Mouse (Mus musculus): Measurements from ENCODE around the gene Ccdc125.
"Not testable (repeated sequence)": the region's sequence is repeated elsewhere in the genome, so short reads cannot be mapped to it uniquely, and the experiment has no call there.

Gene Ccdc125

DNA sequence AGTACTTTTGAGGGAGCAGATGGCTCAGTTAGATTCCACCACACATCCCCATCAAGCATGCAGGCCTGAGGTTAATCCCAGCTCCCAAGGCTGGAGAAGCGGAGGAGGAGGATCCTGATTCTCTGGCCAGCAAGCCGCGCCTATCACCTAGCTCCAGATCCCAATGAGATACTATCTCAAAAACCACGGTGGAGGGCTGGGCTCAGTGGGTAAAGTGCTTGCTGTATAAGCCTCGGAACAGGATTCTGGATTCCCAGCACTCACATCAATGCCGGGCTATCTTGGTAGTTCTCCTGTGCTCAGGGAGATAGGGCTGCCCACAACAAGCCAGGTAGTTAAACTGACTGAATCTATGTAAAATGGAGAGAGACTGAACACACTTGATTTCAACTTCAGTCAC lies 46.0 kb downstream of the Ccdc125 start:
- no peak for DNase-seq (ENCODE audit: low spot score in 2 of 2)

DNA sequence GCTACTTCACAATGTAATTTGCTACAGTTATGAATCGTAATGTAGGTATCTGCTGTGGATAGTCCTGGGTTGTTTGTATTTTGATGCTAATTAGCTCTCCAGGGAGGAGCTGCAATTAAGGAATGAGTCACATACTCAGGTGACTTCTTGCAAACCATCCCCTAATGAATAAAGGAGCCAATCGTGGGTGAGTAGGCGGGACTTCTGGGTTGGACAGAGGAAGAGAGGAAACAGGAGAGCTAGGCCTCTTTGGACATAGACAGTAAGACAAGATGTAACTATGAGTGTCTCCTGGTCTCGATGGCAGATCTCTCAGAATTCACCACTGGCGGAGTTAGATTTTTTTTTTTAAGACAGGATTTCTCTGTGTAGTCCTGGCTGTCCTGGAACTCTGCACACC lies 52.1 kb downstream of the Ccdc125 start:
- no peak for DNase-seq (ENCODE audit: low spot score in 2 of 2)

DNA sequence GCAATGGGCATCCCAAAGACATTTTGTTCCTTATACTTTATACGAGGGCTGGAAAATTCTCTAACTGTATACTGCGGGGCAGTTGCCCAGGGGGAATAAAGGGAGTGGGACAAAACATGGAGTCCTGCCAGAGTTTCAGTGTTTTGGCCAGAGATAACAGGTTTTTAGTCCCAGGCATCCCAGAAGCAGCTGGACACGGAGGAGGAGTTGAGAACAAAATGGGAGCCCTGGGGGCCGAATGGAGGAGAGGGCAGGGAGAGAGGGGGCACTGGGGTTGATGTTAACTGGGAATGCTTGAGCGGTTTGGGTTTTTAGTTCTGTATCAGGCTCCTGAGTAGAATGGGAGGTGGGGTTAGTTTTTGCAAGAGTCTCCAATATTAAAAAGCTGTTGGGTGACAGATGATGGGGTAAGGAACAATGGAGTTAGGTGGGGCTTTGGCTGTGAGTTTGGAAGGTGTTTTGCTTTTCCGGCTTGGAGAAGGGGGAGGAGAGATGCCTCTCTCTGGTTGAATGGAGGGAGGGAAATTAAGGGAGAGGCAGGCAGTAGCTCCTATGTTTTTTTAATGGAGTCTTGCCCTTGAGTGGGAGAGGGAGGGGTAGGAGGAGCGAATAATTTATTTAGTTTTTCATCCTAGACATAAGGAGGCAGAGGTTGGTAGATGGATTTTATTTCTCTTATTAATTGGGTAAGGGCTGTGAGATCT lies 54.7 kb downstream of the Ccdc125 start:
- no peak for DNase-seq (ENCODE audit: low spot score in 2 of 2)

DNA sequence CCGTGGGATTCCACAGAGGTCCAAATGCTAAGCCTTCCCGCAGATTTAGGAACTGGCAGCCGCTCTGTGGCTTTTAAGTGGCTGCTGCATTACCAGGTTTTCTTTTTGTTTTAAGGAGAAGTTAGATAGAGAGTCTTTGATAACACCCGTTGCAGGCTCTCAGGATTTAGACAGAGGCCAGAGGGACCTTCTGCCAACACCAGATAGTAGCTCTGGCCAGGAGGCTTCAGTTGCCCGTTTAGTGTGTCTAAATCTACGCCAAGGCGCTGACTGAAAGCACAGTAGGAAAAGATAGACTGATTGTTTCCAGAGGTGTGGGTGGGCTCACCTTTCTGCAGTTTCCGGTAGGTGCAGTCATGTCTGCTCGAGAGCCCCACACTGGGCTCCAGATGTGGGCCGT lies 55.7 kb downstream of the Ccdc125 start:
- DNase-seq (ENCODE audit: low spot score in 2 of 2), result no peak

DNA sequence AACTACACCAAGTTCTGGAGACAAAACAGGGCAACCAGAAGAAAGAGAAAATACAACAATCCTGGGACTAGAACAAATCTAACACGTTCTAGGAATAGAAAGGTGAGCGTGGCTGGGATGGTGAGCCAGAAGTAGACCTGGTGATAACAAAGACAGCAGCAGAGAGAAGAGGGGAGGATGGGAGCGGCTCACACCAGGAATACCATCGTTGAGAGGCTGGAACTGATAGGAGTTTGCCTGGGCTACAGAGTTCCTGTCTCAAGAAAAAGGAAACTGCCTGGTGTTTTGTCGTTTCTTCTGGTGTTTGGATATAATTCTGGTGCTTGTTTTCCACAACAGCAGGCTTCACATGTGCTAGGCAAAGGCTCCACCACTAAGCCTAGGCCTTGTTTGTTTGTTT lies 58.6 kb downstream of the Ccdc125 start:
- no peak for DNase-seq (ENCODE audit: low spot score in 2 of 2)

DNA sequence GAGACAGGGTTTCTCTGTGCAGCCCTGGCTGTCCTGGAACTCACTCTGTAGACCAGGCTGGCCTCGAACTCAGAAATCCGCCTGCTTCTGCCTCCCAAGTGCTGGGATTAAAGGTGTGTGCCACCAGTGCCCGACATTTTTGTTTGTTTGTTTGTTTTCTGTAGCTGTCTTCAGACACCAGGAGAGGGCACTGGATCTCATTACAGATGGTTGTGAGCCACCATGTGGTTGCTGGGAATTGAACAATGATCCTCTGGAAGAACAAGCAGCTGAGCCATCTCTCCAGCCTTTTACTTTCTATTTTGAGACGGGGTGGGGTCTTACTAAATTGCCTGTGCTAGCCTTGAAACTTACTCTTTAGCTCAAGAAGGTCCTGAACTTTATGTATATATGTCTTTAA lies 59.0 kb downstream of the Ccdc125 start:
- not testable (repeated sequence) for DNase-seq (ENCODE audit: low spot score in 2 of 2)

DNA sequence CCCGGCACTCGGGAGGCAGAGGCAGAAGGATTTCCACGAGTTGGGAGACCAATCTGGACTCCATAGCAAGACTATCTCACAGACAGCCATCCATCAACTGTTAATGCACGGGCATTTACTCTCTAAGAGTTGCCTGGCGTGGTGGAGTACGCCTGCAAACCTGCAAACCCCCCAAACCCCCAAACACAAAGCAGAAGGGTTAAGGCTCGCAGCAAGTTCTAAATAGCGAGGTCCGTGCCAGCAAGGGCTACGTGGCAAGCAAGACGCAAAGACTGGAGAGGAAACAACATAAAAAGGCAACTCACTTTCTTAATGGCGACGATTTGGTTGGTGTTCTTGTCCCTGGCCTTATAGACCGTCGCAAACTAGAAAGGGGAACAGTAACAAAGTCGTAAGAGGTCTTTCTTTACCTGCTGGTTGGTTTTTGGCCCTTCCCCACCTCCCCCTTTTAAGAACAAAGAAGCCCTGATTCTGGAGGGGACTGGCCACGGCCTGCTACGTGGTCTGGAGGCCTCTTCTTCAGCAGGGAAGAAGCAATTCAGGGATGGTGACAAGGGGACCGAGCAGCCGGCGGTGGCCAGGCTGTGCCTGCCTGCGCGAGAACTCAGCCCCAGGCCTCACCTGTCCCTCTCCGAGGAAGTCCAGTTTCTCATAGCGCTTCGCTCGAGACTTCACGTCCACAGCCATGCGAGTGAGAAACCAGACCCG lies 60.8 kb downstream of the Ccdc125 start:
- no peak for DNase-seq (ENCODE audit: low spot score in 2 of 2)

DNA sequence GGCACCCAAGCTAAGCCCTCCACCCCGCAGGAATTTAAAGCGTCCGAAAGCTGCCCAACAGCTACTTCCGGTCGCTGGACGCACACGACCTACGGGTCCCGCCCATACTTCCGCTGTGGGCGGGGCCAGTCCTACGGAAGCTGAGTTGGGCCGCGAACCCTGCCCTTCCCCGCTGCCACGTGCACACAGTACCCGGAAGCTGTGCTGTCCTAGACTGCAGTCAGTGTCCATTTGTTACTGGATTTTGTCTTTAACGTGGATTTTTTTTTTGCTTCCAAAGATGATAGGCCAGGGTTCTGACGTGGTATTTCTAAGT lies 61.3 kb downstream of the Ccdc125 start, which contains the start of gene Cdk7:
Gene Cdk7 (minus strand): TSS at position 79 of the 316 bp plus-strand sequence.
- DNase-seq (ENCODE audit: low spot score in 2 of 2), result peak; percentile 81 to 86

DNA sequence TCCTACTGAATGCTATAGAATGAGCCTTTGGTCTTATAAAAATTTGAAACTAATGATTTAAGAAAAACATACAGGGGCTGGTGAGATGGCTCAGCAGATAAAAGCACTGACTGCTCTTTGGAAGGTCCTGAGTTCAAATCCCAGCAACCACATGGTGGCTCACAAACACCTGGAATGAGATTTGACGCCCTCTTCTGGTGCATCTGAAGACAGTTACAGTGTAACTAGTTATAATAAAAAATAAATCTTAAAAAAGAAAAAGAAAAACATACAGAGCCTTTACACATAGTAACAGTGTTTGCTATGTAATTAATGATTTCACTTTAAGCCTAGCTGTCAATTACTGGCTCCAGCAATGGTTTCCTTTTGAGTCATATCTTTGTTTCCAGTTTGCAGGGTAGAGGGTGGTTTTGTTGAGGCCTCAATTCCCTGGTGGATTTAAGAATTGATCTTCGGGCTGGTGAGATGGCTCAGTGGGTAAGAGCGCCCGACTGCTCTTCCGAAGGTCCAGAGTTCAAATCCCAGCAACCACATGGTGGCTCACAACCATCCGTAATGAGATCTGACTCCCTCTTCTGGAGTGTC lies 62.0 kb downstream of the Ccdc125 start:
- DNase-seq (ENCODE audit: low spot score in 2 of 2), result not testable (repeated sequence)

DNA sequence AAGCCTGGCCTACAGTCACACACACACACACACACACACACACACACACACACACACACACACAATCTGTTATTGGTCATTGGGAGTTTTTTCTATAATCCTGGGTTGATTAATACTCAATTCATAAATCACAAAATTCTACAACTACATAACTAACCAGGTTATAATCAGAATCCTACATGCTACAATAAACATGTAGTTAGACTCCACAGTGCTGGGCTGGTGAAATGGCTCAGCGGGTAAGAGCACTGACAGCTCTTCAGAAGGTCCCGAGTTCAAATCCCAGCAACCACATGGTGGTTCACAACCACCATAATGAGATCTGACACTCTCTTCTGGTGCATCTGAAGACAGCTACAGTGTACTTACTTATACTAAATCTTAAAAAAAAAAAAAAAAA lies 63.2 kb downstream of the Ccdc125 start:
- no peak for DNase-seq (ENCODE audit: low spot score in 2 of 2)

DNA sequence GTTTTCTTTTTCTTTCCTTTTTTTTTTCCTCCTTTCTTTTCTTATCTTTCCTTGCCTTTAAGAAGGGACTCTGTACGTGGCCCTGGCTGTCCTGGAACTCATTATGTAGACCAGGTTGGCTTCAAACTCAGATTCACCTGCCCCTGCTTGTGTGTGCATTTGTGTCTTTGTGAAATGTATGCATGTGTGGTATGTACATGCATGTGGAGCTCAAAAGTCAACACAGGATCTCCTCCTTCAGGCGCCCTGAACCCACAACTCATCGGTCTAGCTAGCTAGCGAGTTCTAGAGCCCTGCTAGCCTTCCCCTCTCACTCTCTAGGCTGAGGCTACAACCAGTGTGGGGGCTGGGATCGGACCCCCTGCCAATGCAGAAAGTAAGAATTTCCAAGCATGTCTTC lies 73.3 kb downstream of the Ccdc125 start:
- no peak for DNase-seq (ENCODE audit: low spot score in 2 of 2)

DNA sequence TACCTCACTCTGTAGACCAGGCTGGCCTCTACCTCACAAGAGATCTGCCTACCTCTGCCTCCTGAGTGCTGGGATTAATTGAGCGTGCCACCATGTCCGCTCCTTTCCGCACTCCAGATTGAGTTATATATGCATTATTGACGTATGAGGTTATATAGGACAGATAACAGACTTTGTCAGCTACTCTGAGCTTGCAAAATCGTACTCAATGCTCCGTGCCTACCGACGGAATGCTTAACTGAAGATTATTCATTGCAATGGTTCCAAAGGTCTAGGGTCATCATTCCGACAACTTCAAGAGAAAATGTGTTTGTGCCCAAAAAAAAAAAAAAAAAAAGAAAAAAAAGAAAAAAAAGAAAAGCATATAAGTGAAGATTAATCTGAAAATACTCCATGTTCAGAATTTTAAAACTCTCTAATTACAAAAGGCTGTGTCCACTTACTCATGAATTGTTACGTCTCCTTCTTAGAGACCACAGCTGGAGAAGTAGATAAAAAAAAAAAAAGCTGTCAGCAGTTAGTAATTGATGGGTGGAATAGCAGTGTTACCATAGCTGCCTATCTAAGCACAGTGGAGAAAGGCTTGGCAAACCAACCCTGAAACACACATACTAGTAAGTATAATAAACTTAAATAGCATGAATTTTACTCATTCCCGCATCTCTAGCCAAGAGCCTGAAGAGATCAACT lies 74.0 kb downstream of the Ccdc125 start:
- DNase-seq (ENCODE audit: low spot score in 2 of 2), result no peak

DNA sequence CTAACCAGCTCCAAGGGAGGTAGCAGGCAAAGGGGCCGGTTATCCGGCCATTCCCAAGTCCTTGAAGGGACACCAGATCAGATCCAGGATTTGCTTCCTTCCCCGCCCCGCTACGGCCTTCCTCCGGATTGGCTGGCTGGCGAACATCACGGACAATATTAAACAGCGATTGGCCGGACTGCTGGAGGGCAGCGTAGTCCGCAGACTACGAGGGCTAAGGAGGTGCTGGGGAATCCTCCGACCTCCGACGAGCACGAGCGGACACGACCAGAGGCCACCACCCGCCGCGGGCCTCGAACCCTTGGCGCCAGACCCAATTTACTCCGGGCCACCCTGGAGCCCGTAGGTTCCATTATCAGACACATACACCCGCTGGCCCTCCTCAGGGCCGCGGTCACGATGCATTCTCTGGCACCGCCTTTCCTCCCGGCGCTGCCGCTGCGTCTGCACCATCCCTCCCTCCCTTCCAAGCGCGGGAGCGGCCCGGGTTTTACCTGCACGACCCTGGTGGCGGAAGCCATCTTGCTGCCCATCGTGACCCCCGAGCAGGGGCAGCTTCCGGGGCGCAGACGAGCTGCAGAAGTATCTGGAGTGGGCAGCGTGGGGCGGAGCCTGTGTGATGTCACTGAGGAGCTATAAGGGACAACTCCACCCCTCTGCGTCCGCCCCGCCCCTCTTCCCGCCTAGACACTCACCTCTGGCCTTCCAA lies 74.7 kb downstream of the Ccdc125 start, which contains the start of gene Mrps36:
Gene Mrps36 (minus strand): TSS at position 624 of the 709 bp plus-strand sequence.
- peak; percentile 89 for DNase-seq (ENCODE audit: low spot score in 2 of 2)

DNA sequence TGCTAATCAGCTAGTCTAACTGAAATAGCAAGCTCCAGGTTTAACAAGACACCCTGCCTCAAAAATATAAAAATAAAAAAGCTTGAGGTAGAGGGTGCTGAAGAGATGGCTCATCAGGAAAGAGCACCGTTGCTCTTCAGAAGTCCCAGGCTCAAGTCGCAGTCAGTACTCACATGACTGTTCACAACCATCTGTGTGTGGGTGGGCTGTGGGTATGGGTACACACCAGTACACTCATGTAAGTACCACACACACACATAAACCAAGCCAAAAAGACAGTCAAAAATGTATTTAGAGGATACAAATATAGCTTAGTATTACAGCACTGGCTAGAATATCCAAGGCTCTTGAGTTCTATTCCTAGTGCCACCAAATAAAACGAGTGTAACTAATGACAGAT lies 76.6 kb downstream of the Ccdc125 start:
- no peak for DNase-seq (ENCODE audit: low spot score in 2 of 2)
